Mouse (Mus musculus) hindbrain, embryonic 11.5 days (tissue): ENCODE measurements around the gene Sdr9c7. TPM values are rescaled to one million over a fixed set of nuclear protein-coding genes. Genes with fewer than 3 reads are reported as not detected.
"Not testable (repeated sequence)": the region's sequence is repeated elsewhere in the genome, so short reads cannot be mapped to it uniquely, and the experiment has no call there.

Experiments
- ATAC-seq: fragments of 200-750 bp; cut with Nextera tagmentation; 2 replicates; pipeline ENCODE4 v1.8.0; 2017; ENCODE audit warnings: mild to moderate bottlenecking, moderate TSS enrichment, moderate library complexity; ENCODE audit not compliant: low FRiP score
- DNase-seq: peaks from one replicate; pipeline ENCODE4 v3.0.0-alpha.2; 2015; ENCODE audit warnings: low spot score
- H3K27ac ChIP-seq: fragments of 300-500 bp; sonication (generic); 2 replicates; pipeline ENCODE4 v1.5.1; 2014; ENCODE audit warnings: mild to moderate bottlenecking, low read depth, low read length
- H3K27me3 ChIP-seq: fragments of 300-500 bp; sonication (generic); 2 replicates; pipeline ENCODE4 v1.6.1; 2014; ENCODE audit warnings: mild to moderate bottlenecking, low read length, moderate library complexity, mixed read lengths; ENCODE audit not compliant: control insufficient read depth, insufficient read depth
- H3K36me3 ChIP-seq: fragments of 300-500 bp; sonication (generic); 2 replicates; pipeline ENCODE4 v1.6.1; 2014; ENCODE audit warnings: mild to moderate bottlenecking, low read length, moderate library complexity, mixed read lengths; ENCODE audit not compliant: control insufficient read depth, insufficient read depth
- H3K4me1 ChIP-seq: fragments of 300-500 bp; sonication (generic); replicated peaks from 2 replicates; pipeline ENCODE4 v1.6.1; 2014; ENCODE audit warnings: low read length, mixed read lengths; ENCODE audit not compliant: control insufficient read depth, insufficient read depth
- H3K4me2 ChIP-seq: fragments of 300-500 bp; sonication (generic); replicated peaks from 2 replicates; pipeline ENCODE4 v1.6.1; 2014; ENCODE audit warnings: mild to moderate bottlenecking, low read depth, low read length
- H3K4me3 ChIP-seq: fragments of 300-500 bp; sonication (generic); 2 replicates; pipeline ENCODE4 v1.5.1; 2014; ENCODE audit warnings: low read depth, low read length
- H3K9ac ChIP-seq: fragments of 300-500 bp; sonication (generic); 2 replicates; pipeline ENCODE4 v1.6.1; 2014; ENCODE audit warnings: low read depth, low read length
- H3K9me3 ChIP-seq: fragments of 300-500 bp; sonication (generic); 2 replicates; pipeline ENCODE4 v1.6.1; 2016; ENCODE audit warnings: low read length; ENCODE audit not compliant: control insufficient read depth
- WGBS: fragments of 180-500 bp; shearing (Covaris S2); extraction: QIAGEN DNeasy Blood & Tissue Kit; methylation state at CpG from one replicate; pipeline ENCODE4 v1.1.7; 2014; 5-methylcytosine and 5-hydroxymethylcytosine counted together
- polyA plus RNA-seq: library from polyadenylated mRNA; unstranded; fragments of >200 nt; fragmentation: Nextera tagmentation; extraction: Ambion mirVana; gene quantifications from 2 replicates; pipeline ENCODE4 v1.2.1, GENCODE M21; 2014

Gene Sdr9c7
- polyA plus RNA-seq, 1 experiment from 2014 or later, result not detected

DNA sequence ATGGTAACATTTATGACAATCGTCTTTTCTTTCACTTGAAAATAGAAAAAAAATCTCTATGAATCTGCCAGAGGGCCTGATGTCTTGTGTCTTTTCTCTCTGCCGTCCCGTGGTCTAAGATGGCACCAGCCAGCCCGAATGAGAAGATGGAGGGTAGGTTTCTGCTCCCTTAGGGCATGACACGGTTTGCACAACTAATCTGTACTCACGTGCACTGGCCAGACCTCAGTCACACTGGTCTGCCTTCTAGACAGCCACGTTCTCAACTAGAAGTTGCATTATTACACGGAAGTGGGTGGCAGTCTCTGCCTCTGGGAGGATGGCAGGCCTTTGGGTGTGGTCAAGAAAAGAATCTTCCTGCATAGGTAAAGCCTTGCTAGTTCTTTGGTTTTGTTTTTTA, 24.7 kb downstream of the Sdr9c7 start:
- no peak overlapping the region for H3K4me3 ChIP-seq
- no peak overlapping the region for H3K27ac ChIP-seq
- H3K36me3 ChIP-seq, result no peaks in the 10 kb centered on the region
- H3K9me3 ChIP-seq, result no peaks in the 10 kb centered on the region
- DNase-seq, result no peak
- H3K9ac ChIP-seq, result no peak overlapping the region
- H3K27me3 ChIP-seq, result no peaks in the 10 kb centered on the region
- H3K4me1 ChIP-seq, result no peaks in the 10 kb centered on the region
- ATAC-seq, result no peak
- WGBS, result 84% methylated on average over 8 of the region's 8 CpGs
- H3K4me2 ChIP-seq, result no peak overlapping the region

DNA sequence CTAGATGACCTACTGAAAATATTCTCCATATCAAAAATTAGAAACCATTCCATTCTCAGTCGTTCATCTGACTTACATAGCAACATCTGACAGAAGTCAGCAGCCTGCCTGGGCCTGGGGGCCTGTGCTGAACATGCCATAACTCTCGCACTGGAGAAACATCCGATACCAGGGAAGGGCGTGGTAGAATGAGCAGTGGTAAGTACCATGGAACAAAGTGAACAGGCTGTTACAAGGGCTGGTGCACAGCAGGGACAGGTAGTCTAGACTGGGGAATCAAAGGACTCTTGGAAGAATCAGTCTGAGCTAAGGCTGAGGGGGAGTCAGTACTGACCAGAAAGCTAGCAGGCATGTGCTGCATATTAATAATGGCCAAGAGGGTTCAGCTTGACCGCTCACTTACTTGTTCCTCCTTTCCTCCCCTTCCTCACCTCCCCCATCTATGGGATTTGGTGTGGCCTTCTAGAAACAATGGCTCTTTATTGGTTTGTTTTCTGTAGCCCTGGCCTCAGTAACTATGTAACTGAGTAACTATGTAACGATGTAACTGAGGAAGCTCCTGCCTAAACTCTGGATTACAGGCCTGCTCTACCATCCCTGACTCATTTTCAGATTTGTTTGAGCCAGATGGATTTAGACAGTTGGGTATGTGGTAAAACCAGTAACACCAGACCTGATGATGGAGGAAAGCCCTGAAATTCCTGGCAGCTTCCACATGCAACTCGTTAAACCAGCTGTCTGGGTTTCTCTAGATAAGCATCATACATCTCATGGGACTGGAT, 26.5 kb downstream of the Sdr9c7 start:
- Histone ChIP-seq H3K27me3 (no peaks in the 10 kb centered on the region), H3K4me1 (no peaks in the 10 kb centered on the region), H3K27ac (no peak overlapping the region), H3K9me3 (no peaks in the 10 kb centered on the region), H3K4me2 (no peak overlapping the region), H3K36me3 (no peaks in the 10 kb centered on the region), H3K9ac (no peak overlapping the region), H3K4me3 (no peak overlapping the region)
- WGBS, result 71% methylated on average over 7 of the region's 7 CpGs
- DNase-seq (no peak), ATAC-seq (no peak)

DNA sequence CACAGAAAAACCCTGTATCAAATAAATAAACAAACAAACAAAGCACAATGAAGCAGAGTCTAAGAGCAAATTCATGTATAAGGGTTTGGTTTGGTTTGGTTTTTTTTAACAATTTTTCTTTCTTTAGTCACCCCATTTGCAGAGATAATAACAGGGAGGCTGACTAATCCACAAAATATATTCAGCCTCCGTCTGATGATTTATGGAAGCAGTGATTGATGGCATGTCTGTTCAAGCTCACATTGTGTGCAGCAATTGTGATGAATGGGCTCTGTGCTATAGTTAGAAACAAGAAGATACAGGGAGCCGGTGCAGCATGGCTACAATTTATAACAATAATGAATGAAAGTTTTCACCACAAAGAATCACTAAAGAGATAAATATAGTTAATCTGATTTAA, 29.4 kb downstream of the Sdr9c7 start:
- DNase-seq (no peak), ATAC-seq (no peak)
- Histone ChIP-seq H3K36me3 (no peaks in the 10 kb centered on the region), H3K4me3 (no peak overlapping the region), H3K4me1 (no peaks in the 10 kb centered on the region), H3K9me3 (no peaks in the 10 kb centered on the region), H3K9ac (no peak overlapping the region), H3K4me2 (no peak overlapping the region), H3K27ac (no peak overlapping the region), H3K27me3 (no peaks in the 10 kb centered on the region)
- WGBS, result 76% methylated on average over 2 of the region's 2 CpGs

DNA sequence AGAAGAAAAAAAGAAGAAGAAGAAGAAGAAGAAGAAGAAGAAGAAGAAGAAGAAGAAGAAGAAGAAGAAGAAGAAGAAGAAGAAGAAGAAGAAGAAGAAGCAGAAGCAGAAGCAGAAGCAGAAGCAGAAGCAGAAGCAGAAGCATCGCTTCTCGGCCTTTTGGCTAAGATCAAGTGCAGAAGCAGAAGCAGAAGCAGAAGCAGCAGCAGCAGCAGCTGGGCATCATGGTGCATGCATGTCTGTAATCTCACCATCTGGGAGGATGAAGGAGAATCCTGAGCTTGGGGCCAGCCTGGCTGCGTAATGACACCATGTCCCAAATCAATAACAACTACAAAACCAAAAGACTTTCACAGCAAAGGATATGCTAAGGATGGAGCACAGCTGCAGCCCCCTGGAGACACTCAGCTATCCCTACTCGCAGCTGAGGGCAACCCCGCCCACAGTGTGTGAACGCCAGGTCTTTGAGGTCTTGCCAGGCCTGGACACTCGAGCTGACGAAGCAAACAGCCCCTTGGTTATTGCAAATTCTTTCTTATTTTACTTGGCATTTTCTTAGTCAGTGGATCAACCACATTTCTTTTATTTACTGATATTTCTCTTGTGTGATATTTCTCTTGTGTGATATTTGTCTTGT, 34.1 kb downstream of the Sdr9c7 start:
- no peak overlapping the region for H3K4me2 ChIP-seq
- no peak for ATAC-seq
- DNase-seq, result no peak
- no peaks in the 10 kb centered on the region for H3K27me3 ChIP-seq
- H3K9ac ChIP-seq, result no peak overlapping the region
- no peaks in the 10 kb centered on the region for H3K9me3 ChIP-seq
- 76% methylated on average over 8 of the region's 8 CpGs for WGBS
- no peaks in the 10 kb centered on the region for H3K36me3 ChIP-seq
- no peaks in the 10 kb centered on the region for H3K4me1 ChIP-seq
- H3K27ac ChIP-seq, result no peak overlapping the region
- no peak overlapping the region for H3K4me3 ChIP-seq

DNA sequence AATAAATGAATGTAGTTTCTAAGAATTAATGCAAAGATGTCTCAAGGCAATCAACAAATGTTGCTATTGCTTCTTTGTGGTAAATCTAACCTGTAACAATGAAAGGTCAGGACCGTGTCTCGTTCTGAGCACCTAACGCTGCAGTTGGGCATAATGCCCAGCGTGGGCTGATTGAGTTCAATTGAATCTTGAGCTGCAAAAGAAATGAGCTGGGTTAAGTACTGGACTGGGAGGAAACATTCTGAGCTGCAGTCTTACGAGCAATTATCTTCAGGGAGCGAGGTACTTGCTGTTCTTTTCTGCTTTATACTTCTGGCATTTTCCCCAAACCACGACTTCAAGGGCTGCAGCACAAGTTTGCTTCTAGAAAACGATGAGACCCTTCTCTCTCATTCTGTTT, 38.0 kb downstream of the Sdr9c7 start:
- H3K27ac ChIP-seq, result no peak overlapping the region
- H3K9ac ChIP-seq, result no peak overlapping the region
- no peaks in the 10 kb centered on the region for H3K9me3 ChIP-seq
- no peak overlapping the region for H3K4me3 ChIP-seq
- no peaks in the 10 kb centered on the region for H3K4me1 ChIP-seq
- H3K4me2 ChIP-seq, result no peak overlapping the region
- H3K27me3 ChIP-seq, result no peaks in the 10 kb centered on the region
- DNase-seq (no peak), ATAC-seq (no peak)
- 91% methylated on average over 8 of the region's 8 CpGs for WGBS
- no peaks in the 10 kb centered on the region for H3K36me3 ChIP-seq

DNA sequence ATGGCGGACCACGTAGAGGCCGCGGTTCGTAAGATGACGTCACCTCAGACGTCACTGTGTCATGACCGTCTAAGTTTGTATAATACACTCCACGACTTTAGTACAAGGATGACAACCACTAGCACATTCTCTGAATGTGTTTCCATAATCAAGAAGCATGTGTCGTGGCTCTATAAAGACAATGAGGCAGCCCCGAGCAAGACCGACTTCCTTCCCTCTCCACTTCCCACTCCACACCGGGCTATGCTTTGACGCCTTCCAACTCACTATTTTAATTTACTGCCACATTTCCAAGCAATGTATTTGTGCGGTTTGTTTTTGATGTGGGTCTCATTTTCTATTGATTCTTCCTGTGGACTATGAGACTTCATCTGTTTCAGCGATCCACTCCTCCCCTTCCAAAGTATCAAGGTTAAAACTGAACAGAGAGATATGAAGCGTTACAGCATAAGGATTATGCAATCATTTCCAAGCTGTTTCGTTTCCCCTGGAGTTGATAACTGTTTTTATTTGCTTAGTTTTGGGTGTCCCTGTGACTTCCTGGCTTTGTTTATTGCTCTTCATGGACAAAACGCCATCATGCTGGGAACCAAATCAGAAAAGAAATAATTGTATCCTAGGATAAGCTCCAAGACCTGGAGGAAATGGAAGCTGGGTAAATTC, 38.6 kb downstream of the Sdr9c7 start:
- Histone ChIP-seq H3K4me1 (no peaks in the 10 kb centered on the region), H3K4me3 (no peak overlapping the region), H3K36me3 (no peaks in the 10 kb centered on the region), H3K9ac (no peak overlapping the region), H3K27ac (no peak overlapping the region), H3K9me3 (no peaks in the 10 kb centered on the region), H3K4me2 (no peak overlapping the region), H3K27me3 (no peaks in the 10 kb centered on the region)
- ATAC-seq (no peak), DNase-seq (no peak)
- 87% methylated on average over 19 of the region's 19 CpGs for WGBS

DNA sequence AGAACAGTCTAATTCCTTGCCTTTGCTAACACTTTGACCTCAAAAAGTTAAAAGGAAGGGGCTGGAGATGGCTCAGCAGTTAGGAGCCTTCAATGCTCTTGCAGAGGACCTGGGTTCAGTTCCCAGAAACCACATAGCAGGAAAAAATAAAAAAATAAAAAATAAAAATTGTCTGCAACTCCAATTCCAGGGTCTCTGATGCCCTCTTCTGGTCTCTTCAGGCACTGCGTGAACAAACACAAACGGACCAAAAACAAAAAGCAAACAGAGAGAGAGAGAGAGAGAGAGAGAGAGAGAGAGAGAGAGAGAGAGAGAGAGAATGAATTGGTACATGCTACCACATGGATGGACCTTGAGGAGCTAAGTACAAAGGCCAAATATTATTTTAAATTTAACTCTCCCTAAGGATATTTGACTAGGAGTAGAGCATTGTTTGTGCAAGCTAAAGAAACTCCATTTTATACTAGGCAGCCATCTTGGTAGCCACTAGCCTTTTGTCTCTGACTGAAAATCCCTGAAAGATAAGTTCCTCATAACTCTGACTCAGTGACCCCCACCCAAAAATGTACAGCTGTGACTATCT, 39.2 kb downstream of the Sdr9c7 start:
- ATAC-seq, result no peak
- no peak overlapping the region for H3K4me3 ChIP-seq

DNA sequence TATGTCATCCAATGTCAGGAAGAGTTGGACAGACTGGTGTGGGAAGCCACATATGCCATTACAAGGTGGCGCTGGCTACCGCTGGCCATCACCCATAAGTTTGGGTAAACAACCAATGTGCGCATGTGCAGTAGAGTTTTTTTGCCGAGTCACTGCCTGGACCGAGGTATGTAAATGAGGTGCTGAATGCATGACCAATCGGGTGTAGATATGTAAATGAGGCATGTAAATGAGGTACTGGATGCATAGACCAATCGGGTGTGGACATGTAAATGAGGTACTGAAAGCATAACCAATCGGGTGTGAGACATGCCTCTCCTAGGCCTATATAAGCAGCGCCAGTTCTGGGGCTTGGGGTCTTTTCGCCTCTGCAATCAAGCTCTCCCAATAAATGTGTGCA, 41.3 kb downstream of the Sdr9c7 start:
- WGBS, result 92% methylated on average over 10 of the region's 10 CpGs
- H3K36me3 ChIP-seq, H3K4me3 ChIP-seq, H3K9me3 ChIP-seq, DNase-seq, H3K4me1 ChIP-seq, H3K9ac ChIP-seq, ATAC-seq, H3K27me3 ChIP-seq, H3K4me2 ChIP-seq, H3K27ac ChIP-seq: not testable (repeated sequence)

More for the DNA sequence above, 39.2 kb downstream of the Sdr9c7 start:
- H3K4me1 ChIP-seq, result no peaks in the 10 kb centered on the region
- H3K27ac ChIP-seq, result no peak overlapping the region
- H3K27me3 ChIP-seq, result no peaks in the 10 kb centered on the region
- no peaks in the 10 kb centered on the region for H3K9me3 ChIP-seq
- peak; percentile 74 for DNase-seq
- no peaks in the 10 kb centered on the region for H3K36me3 ChIP-seq
- no peak overlapping the region for H3K9ac ChIP-seq
- WGBS, result 12% methylated on average over 2 of the region's 2 CpGs
- H3K4me2 ChIP-seq, result no peak overlapping the region
